Mouse (Mus musculus) lung, embryonic 16.5 days (tissue): ENCODE measurements at regions not wholly inside any gene's neighbourhood (a gene's known extent, or its start where the extent isn't known, plus 50 kb on each side); places are given as distances from the start of the nearest gene placed in this dataset.

Experiments used
- ATAC-seq: fragments of 200-750 bp; cut with Nextera tagmentation; 2 replicates; pipeline ENCODE4 v1.8.0; 2017; ENCODE audit warnings: low read depth, mild to moderate bottlenecking, moderate library complexity
- H3K27ac ChIP-seq: fragments of 300-500 bp; sonication (generic); 2 replicates; pipeline ENCODE4 v1.5.1; 2014; ENCODE audit warnings: mild to moderate bottlenecking, control low read depth, low read length
- H3K27me3 ChIP-seq: fragments of 300-500 bp; sonication (generic); 2 replicates; pipeline ENCODE4 v1.6.1; 2014; ENCODE audit warnings: low read depth, low read length, mixed read lengths; ENCODE audit not compliant: control insufficient read depth, insufficient read depth
- H3K36me3 ChIP-seq: fragments of 300-500 bp; sonication (generic); 2 replicates; pipeline ENCODE4 v1.6.1; 2014; ENCODE audit warnings: low read length; ENCODE audit not compliant: control insufficient read depth, insufficient read depth
- H3K4me1 ChIP-seq: fragments of 300-500 bp; sonication (generic); replicated peaks from 2 replicates; pipeline ENCODE4 v1.6.1; 2014; ENCODE audit warnings: low read length, mixed read lengths; ENCODE audit not compliant: control insufficient read depth, insufficient read depth
- H3K4me2 ChIP-seq: fragments of 300-500 bp; sonication (generic); 2 replicates; pipeline ENCODE4 v1.6.1; 2014; ENCODE audit warnings: low read depth, low read length, control low read depth
- H3K4me3 ChIP-seq: fragments of 300-500 bp; sonication (generic); 2 replicates; pipeline ENCODE4 v1.5.1; 2014; ENCODE audit warnings: mild to moderate bottlenecking, low read length, control low read depth
- H3K9ac ChIP-seq: fragments of 300-500 bp; sonication (generic); 2 replicates; pipeline ENCODE4 v1.6.1; 2014; ENCODE audit warnings: low read length, control low read depth
- H3K9me3 ChIP-seq: fragments of 300-500 bp; sonication (generic); 2 replicates; pipeline ENCODE4 v1.6.1; 2016; ENCODE audit warnings: low read length; ENCODE audit not compliant: control insufficient read depth
- WGBS: fragments of 180-500 bp; shearing (Covaris S2); extraction: QIAGEN DNeasy Blood & Tissue Kit; methylation state at CpG from one replicate; pipeline ENCODE4 v1.1.7; 2014; 5-methylcytosine and 5-hydroxymethylcytosine counted together

GRCm38 (mm10) chr14:55372960-55373359 is 105.6 kb upstream of the Dhrs4 start:
- no peak overlapping the region for H3K27ac ChIP-seq
- H3K4me2 ChIP-seq: no peak overlapping the region
- WGBS: 80% methylated on average over 5 of the region's 5 CpGs
- no peak overlapping the region for H3K9ac ChIP-seq
- no peaks in the 10 kb centered on the region for H3K4me1 ChIP-seq
- H3K4me3 ChIP-seq: no peak overlapping the region
- H3K36me3 ChIP-seq: no peaks in the 10 kb centered on the region
- H3K9me3 ChIP-seq: no peaks in the 10 kb centered on the region
- no peak for ATAC-seq
- no peaks in the 10 kb centered on the region for H3K27me3 ChIP-seq

GRCm38 (mm10) chr14:55386773-55387172 is 91.8 kb upstream of the Dhrs4 start:
- no peaks in the 10 kb centered on the region for H3K36me3 ChIP-seq
- H3K9ac ChIP-seq: no peak overlapping the region
- no peak overlapping the region for H3K27ac ChIP-seq
- no peaks in the 10 kb centered on the region for H3K4me1 ChIP-seq
- H3K4me3 ChIP-seq: no peak overlapping the region
- ATAC-seq: peak; percentile 74; the same call in 1 of the 2 replicates
- 37% methylated on average over 6 of the region's 6 CpGs for WGBS
- H3K9me3 ChIP-seq: no peaks in the 10 kb centered on the region
- no peak overlapping the region for H3K4me2 ChIP-seq
- H3K27me3 ChIP-seq: no peaks in the 10 kb centered on the region

GRCm38 (mm10) chr14:55387378-55387777 is 91.2 kb upstream of the Dhrs4 start:
- no peaks in the 10 kb centered on the region for H3K9me3 ChIP-seq
- H3K4me1 ChIP-seq: no peaks in the 10 kb centered on the region
- H3K27ac ChIP-seq: no peak overlapping the region
- no peak overlapping the region for H3K4me3 ChIP-seq
- no peaks in the 10 kb centered on the region for H3K27me3 ChIP-seq
- no peaks in the 10 kb centered on the region for H3K36me3 ChIP-seq
- no peak for ATAC-seq
- 35% methylated on average over 6 of the region's 6 CpGs for WGBS
- H3K4me2 ChIP-seq: no peak overlapping the region
- no peak overlapping the region for H3K9ac ChIP-seq

GRCm38 (mm10) chr14:55392390-55392789 is 86.2 kb upstream of the Dhrs4 start:
- Histone ChIP-seq H3K36me3 (no peaks in the 10 kb centered on the region), H3K9ac (no peak overlapping the region), H3K4me2 (no peak overlapping the region), H3K27me3 (no peaks in the 10 kb centered on the region), H3K9me3 (no peaks in the 10 kb centered on the region), H3K4me3 (no peak overlapping the region), H3K4me1 (no peaks in the 10 kb centered on the region), H3K27ac (no peak overlapping the region)
- WGBS: 55% methylated on average over 6 of the region's 6 CpGs
- ATAC-seq: peak; percentile 52; the same call in 1 of the 2 replicates

GRCm38 (mm10) chr14:55406146-55406545 is 72.4 kb upstream of the Dhrs4 start:
- H3K36me3 ChIP-seq: no peaks in the 10 kb centered on the region
- no peaks in the 10 kb centered on the region for H3K27me3 ChIP-seq
- no peak overlapping the region for H3K4me2 ChIP-seq
- ATAC-seq: no peak
- no peak overlapping the region for H3K9ac ChIP-seq
- H3K9me3 ChIP-seq: no peaks in the 10 kb centered on the region
- H3K4me1 ChIP-seq: no peaks in the 10 kb centered on the region
- 85% methylated on average over 2 of the region's 2 CpGs for WGBS
- no peak overlapping the region for H3K4me3 ChIP-seq
- H3K27ac ChIP-seq: no peak overlapping the region
